Mouse (Mus musculus): ENCODE measurements around the gene Wdr82. TPM values are rescaled to one million over a fixed set of nuclear protein-coding genes. Genes with fewer than 3 reads are reported as not detected.

Gene Wdr82
- polyA plus RNA-seq, 1 experiment: 175 TPM

DNA sequence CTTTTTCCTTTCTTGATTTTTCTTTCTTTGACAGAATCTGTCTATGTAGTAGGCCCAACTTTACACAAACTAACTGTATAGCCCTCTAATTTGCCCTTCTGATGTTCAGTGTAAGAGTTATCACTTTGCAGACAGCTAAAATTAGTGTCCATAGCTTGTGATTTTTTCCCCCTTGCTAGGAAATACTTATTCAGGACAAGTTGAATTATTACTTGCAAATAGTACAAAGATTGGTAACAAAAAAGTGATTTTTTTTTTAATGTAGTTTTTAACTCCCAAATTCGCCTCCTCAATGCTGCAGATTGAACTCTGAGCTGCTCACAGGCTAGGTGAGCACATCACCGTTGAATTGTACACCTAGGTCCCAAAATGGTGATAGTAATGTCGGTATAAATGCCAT lies 9.2 kb downstream of the Wdr82 start:
- TF ChIP-seq POLR2A (IDR thresholded peaks at IDR 0.05; ENCODE audit: borderline replicate concordance, extremely low read depth, insufficient read depth, insufficient read length, poor library complexity, severe bottlenecking) (no peak), CTCF (IDR thresholded peaks at IDR 0.05; ENCODE audit: borderline replicate concordance, extremely low read depth, insufficient read depth, insufficient read length) (no peak)
- no peak for DNase-seq (ENCODE audit: low read depth)

DNA sequence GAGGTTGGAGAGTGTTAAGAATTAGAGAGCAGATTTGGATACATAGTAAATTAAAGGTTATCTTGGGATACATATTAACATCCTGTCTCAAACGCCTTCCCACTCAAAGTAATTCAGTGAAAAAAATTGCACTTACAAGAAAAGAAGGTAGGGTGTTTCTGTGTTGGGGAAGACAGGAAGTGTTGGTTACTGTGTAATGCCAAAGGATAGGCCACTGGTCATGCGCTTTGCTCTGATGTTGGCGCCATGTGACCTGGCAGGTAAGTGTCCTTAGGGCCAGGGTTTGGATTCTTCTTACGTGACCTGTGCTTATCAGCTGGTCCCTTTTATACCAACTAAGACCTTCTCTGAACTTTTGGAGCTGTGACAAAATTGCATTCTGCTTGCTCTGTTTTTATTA lies 11.4 kb downstream of the Wdr82 start:
- no peak for TF ChIP-seq CTCF (IDR thresholded peaks at IDR 0.05; ENCODE audit: borderline replicate concordance, extremely low read depth, insufficient read depth, insufficient read length)
- TF ChIP-seq POLR2A (IDR thresholded peaks at IDR 0.05; ENCODE audit: borderline replicate concordance, extremely low read depth, insufficient read depth, insufficient read length, poor library complexity, severe bottlenecking): no peak
- no peak for DNase-seq (ENCODE audit: low read depth)

DNA sequence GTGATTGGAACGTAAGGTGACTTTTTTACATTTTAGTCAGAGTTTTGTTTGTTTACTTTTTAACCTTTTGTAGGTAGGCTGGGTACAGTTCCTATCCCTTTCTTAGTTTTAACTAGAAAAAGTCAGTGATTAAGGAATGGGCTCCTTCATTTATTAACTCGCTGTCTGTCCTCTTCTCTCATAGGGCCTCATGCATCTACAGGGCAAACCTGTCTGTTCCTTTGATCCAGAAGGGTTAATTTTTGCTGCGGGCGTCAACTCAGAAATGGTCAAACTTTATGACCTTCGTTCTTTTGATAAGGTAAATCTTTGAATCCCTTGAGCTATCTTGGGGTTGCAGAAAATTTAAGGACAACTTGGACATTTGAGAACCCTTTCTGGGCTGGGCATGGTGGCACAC lies 13.3 kb downstream of the Wdr82 start:
- no peak for TF ChIP-seq CTCF (IDR thresholded peaks at IDR 0.05; ENCODE audit: borderline replicate concordance, extremely low read depth, insufficient read depth, insufficient read length)
- TF ChIP-seq POLR2A (IDR thresholded peaks at IDR 0.05; ENCODE audit: borderline replicate concordance, extremely low read depth, insufficient read depth, insufficient read length, poor library complexity, severe bottlenecking): no peak
- DNase-seq (ENCODE audit: low read depth): no peak

DNA sequence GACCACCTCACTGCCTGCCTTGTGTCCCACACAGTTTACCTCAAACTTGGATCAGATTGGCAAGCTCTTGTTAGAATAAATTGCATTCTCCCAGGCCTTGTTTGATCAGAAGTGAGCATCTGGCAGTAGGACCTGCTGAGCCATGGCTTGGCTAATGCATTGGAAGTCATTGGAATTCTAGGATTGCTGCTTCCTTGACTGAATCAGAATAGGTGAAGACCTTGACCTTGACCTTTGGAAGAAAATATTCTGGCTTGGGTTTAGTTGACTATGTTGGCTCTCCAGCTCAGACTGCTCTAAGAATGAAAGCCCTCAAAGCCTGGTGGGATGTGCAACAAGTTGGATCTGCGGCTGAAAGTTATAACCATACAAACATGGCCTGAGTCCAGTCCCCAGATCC lies 20.6 kb downstream of the Wdr82 start:
- no peak for DNase-seq (ENCODE audit: low read depth)
- TF ChIP-seq CTCF (IDR thresholded peaks at IDR 0.05; ENCODE audit: borderline replicate concordance, extremely low read depth, insufficient read depth, insufficient read length) (no peak), POLR2A (IDR thresholded peaks at IDR 0.05; ENCODE audit: borderline replicate concordance, extremely low read depth, insufficient read depth, insufficient read length, poor library complexity, severe bottlenecking) (no peak)

DNA sequence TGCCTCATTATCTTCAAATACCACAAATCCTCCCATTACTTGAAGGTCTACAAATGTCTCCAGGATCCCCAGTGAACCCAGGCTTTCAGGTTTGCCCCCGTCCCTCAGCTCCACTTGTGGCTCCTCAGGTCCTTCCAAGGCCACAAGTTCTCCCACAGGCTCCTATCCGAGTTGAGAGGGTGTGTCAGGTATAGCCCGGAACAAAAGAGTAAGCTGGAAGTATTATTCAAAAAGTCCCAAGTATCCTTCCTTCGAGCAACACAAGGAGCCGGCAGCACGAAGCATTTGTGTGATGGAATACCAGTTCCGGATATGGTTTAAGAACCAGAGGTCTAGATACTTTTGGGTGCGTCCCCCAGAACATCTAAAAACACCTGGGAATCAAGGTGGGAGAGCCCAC lies 21.3 kb downstream of the Wdr82 start:
- no peak for DNase-seq (ENCODE audit: low read depth)
- TF ChIP-seq CTCF (IDR thresholded peaks at IDR 0.05; ENCODE audit: borderline replicate concordance, extremely low read depth, insufficient read depth, insufficient read length) (no peak), POLR2A (IDR thresholded peaks at IDR 0.05; ENCODE audit: borderline replicate concordance, extremely low read depth, insufficient read depth, insufficient read length, poor library complexity, severe bottlenecking) (no peak)

DNA sequence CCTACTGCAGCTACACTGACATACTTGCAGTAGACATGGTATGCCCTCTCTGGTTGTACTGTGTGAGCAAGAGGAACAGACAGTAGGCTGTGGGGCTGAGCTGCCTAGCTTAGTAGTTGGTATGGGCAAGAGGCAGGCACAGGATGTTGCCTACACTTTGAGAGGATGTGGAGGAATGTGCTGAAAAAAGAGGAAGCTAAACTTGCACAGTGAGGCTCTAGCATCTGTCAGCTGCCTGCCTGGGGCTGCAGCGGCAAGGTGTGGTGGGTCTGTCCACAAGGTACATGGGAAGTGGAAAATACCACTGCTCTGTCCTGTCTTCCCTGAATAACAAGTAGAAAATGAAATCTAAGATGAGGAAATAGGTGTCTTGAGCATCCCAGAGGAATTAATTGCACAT lies 22.3 kb downstream of the Wdr82 start:
- TF ChIP-seq POLR2A (IDR thresholded peaks at IDR 0.05; ENCODE audit: borderline replicate concordance, extremely low read depth, insufficient read depth, insufficient read length, poor library complexity, severe bottlenecking): no peak
- TF ChIP-seq CTCF (IDR thresholded peaks at IDR 0.05; ENCODE audit: borderline replicate concordance, extremely low read depth, insufficient read depth, insufficient read length): no peak
- DNase-seq (ENCODE audit: low read depth): no peak

GRCm38 (mm10) chr9:106193930-106194807 lies 23.4 kb downstream of the Wdr82 start:
- no peak for TF ChIP-seq CTCF (IDR thresholded peaks at IDR 0.05; ENCODE audit: borderline replicate concordance, extremely low read depth, insufficient read depth, insufficient read length)
- TF ChIP-seq POLR2A (IDR thresholded peaks at IDR 0.05; ENCODE audit: borderline replicate concordance, extremely low read depth, insufficient read depth, insufficient read length, poor library complexity, severe bottlenecking): no peak
- no peak for DNase-seq (ENCODE audit: low read depth)

- DNase-seq (ENCODE audit: low read depth): peak; percentile 71
These were observed 25.0 kb downstream of the Wdr82 start for GRCm38 (mm10) chr9:106195693-106196092.

GRCm38 (mm10) chr9:106197081-106197713 lies 26.5 kb downstream of the Wdr82 start:
- DNase-seq (ENCODE audit: low read depth): no peak
- TF ChIP-seq POLR2A (IDR thresholded peaks at IDR 0.05; ENCODE audit: borderline replicate concordance, extremely low read depth, insufficient read depth, insufficient read length, poor library complexity, severe bottlenecking) (no peak), CTCF (IDR thresholded peaks at IDR 0.05; ENCODE audit: borderline replicate concordance, extremely low read depth, insufficient read depth, insufficient read length) (no peak)

More at GRCm38 (mm10) chr9:106195693-106196092, 25.0 kb downstream of the Wdr82 start:
- TF ChIP-seq POLR2A (IDR thresholded peaks at IDR 0.05; ENCODE audit: borderline replicate concordance, extremely low read depth, insufficient read depth, insufficient read length, poor library complexity, severe bottlenecking) (no peak), CTCF (IDR thresholded peaks at IDR 0.05; ENCODE audit: borderline replicate concordance, extremely low read depth, insufficient read depth, insufficient read length) (no peak)

DNA sequence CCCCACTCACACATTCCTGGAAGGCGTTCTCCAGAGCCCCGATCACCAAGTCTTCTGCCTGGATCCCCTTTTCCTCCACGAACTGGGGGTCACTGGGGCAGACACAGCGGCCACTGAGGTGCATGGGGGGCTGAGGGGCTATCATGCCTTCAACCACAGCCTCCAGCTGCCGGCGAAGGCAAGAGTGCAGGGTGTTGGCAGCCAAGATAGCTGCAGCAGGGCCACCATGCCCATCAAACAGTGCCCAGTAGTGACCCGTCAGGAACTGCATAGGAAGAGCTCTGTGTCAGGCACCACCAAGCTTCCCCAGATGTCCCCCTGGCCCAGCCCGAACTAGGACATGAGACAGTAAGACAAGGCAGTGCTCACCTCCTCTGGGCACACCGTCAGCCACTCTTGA lies 27.0 kb downstream of the Wdr82 start:
- no peak for TF ChIP-seq POLR2A (IDR thresholded peaks at IDR 0.05; ENCODE audit: borderline replicate concordance, extremely low read depth, insufficient read depth, insufficient read length, poor library complexity, severe bottlenecking)
- TF ChIP-seq CTCF (IDR thresholded peaks at IDR 0.05; ENCODE audit: borderline replicate concordance, extremely low read depth, insufficient read depth, insufficient read length): no peak
- DNase-seq (ENCODE audit: low read depth): no peak

DNA sequence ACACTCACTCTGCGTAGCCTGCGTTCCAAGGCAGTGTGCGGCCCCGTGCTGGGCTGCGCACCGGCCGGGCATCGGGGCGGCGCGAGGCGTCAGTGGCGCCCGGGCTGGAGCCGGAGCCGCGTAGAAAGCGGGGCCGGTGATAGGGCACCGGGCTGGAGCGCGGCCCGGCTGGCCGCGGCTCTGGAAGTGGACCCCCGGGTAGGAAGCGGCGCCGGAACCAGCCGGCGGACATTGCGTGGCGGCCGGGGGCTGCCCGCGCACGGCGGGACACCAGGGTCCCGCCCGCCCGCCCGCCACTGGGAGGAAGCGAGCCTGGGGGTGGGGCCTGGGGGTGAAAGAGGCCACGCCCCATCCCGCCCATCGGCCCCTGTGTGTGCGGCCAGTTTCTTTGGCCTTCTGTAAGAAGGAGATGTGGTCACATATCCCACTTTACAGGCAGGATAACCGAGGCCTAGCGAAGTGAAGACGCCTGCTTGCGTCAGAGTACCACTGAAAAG lies 28.3 kb downstream of the Wdr82 start:
- TF ChIP-seq POLR2A (IDR thresholded peaks at IDR 0.05; ENCODE audit: borderline replicate concordance, extremely low read depth, insufficient read depth, insufficient read length, poor library complexity, severe bottlenecking): peak; percentile 38; the same call in 1 of the 2 replicates
- no peak for TF ChIP-seq CTCF (IDR thresholded peaks at IDR 0.05; ENCODE audit: borderline replicate concordance, extremely low read depth, insufficient read depth, insufficient read length)
- peak; percentile 73 for DNase-seq (ENCODE audit: low read depth)

All from brain, embryonic 14.5 days (tissue).